Mouse (Mus musculus) mesoderm, embryonic 11.5 days (tissue): ENCODE measurements around the gene Tet2.
"Not testable (repeated sequence)": the region's sequence is repeated elsewhere in the genome, so short reads cannot be mapped to it uniquely, and the experiment has no call there.

Source experiments
- DNase-seq: peaks from one replicate; pipeline ENCODE4 v3.0.0-alpha.2; 2012; ENCODE audit warnings: low read depth, low spot score

Gene Tet2

GRCm38 (mm10) chr3:133544551-133545303 is at the start of gene Tet2:
Gene Tet2 (minus strand): TSS chr3:133545139.
- peak; percentile 68 for DNase-seq

DNA sequence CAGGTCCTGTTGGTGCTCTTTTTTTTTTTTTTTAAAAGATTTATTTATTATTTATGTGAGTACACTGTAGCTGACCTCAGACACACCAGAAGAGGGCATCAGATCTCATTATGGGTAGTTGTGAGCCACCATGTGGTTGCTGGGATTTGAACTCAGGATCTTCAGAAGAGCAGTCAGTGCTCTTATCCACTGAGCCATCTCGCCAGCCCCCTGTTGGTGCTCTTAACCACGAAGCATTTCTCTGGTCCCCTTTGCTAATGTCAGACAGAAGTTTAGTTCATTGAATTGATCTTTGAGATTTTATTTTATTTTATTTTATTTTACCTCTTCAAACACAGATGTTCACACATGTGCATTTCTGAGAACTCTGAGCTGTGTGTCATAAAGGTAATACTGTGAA is 48.1 kb upstream of the Tet2 start:
- not testable (repeated sequence) for DNase-seq

DNA sequence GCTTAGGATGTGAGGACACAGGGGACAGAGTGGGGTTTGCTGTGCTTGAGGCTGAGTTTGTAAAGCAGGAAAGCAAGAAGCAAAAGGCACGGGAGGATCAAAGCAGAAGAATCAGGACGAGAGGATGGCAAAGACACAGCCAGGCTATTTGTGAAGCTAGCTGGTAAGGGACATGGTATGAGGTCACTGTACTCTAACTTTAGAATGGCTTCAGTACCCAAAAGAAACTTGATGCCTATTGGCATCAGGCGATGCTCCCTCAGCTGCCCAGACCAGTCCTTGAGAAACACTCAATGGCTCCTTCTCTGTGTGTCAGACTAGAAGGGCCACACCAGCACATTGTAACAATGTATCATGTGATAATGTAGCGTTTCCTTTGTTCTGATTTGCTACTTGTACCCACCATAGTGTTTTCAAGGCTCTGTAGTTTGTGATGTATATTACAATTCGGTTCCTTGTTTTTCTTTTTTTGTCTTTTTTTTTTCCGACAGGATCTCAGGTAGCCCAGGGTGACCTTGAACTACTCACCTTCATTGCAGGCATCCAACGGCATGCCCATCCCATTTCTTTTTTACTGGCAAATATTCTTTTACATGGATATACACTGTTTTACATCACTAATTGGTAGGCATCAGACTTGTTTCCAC is 45.7 kb upstream of the Tet2 start:
- DNase-seq, result no peak

DNA sequence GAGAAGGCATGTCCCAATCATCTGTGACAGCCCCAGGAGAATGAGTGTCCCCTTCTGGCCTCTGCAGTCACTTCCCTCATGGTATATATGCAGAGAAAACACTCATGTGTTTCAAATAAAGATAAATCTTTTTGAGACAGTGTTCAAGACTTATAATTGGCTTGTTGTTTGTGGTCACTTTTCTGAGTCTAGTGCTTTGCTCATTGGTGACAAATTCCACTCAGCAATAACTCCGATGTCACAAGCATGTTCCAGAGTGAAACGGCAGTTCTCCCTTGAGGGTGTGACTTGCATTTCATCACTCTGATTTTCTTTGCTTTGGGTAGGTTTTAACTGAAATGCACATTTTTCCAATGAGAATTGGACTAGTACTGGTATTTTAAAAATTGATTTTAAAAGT is 40.1 kb upstream of the Tet2 start:
- no peak for DNase-seq

DNA sequence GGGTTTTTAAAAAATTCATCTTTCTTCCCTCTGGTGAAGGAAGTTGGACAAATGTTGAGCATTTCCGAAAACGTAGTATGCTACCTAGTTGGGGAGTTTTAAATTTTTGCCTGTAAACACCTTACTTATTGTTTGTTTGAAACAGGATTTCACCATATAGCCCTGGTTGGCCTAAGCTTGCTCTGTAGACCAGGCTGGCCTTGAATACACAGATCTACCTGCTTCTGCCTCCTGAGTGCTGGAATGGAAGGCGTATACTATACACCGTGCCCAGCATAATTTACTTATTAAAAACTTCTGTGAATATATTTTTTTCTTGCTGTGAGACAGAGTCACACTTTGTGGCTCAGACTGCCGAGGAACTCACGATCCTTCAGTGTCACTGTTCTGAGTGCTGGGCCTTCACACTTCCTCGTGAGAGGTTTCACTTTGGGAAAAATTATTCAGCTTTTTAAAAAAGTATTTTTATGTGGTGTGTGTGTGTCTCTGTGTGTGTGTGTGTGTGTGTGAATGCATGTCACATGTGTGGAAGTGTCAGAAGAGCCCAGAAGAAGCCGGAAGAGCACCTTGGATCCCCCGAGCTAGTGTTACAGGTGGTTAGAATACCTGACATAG is 38.6 kb upstream of the Tet2 start:
- DNase-seq, result no peak

DNA sequence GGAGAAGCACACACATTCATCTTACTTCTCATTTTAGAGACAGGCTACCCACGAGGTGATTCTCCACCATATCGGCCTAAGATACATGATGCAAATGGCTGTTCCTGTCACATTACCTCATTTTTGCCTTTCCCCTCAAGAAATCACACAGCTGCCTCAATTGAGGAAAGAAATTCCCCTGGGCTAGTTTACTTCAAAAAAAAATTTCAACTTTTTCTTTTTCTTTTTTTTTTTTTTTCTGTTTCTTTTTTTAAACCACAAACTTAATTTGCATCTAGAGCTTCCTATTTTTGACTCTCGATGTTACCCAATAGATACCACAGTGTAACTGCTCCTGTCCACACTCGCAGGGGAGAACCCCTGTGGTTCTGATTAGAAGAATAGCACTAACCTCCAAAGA is 38.0 kb upstream of the Tet2 start:
- DNase-seq, result no peak

DNA sequence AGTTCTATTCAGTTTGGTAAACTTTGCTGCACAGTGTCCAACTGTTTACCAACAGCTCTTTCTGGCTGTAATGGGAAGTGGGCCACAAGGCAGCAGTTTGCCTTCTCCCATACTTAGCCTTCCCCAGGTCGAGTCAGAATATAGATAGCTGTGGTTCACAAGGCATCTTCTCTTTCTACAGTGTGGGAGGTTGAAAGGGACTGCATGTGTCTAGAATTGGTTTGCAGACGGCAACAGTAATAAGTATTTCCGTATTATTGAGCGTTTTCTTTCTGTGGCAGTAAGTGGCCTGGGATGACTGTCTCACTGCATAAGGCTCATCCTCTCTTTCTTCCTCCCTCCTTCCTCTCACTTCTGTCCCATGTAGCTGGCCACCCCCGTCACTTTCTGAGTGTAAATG is 37.2 kb upstream of the Tet2 start:
- no peak for DNase-seq

DNA sequence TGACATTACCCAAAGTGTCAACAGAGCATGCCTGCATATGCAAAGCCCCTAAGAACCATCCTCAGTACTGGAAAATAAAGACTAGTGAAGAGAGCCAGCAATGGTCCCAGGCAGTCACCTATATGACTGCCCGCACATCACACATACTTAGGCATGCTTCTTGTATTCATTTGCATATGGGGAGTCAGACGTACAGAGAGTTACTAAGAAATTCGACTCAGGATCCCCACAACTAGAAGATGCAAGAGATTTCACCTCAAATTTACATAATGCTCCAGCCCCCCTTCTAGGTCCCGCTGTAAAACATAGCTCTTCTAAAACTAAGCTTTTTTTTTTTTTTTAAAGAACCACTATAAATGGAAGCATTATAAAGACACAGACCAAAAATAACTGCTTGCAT is 36.6 kb upstream of the Tet2 start:
- no peak for DNase-seq

DNA sequence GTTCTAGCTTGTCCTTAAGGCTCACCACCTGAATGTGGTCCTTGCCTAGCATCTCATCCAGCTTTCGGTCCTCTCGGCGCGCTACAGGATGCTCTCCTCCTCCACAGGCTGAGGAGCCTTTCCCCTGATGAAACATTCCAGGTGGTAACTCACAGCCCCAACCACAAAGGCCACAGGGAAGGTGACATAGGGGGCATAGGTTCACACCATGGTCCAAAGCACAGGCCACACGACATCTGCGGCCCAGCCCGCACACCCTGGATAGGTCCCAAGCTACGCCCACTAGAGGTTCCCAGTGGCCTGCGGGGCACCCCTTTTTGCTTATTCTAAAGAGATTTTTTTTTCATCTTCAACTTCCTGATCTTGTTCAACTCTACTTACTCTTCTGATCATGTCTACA is 34.7 kb upstream of the Tet2 start:
- DNase-seq, result no peak

- DNase-seq, result no peak
These were observed 34.2 kb upstream of the Tet2 start for GRCm38 (mm10) chr3:133579140-133579539.

DNA sequence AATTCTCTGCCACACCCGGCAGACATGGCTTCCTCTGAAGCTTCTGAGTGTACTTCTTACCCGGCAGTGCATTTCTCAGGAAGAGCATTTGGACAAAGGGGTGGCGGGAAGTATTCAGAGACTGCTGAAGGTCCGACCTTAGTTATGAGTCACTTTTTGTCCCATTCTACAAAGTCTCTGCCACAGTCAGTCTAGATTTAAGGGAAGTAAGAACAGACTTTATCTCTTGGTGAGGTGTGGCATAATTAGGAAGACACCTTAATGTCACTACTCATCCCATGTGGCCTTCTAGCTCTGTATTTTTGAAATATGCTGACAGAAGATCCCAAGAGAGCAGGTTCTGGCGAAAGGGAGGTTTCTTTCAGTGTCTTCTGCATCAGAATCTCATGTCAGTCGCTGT is 30.0 kb upstream of the Tet2 start:
- DNase-seq, result no peak

GRCm38 (mm10) chr3:133571961-133572360 is 27.0 kb upstream of the Tet2 start:
- no peak for DNase-seq

DNA sequence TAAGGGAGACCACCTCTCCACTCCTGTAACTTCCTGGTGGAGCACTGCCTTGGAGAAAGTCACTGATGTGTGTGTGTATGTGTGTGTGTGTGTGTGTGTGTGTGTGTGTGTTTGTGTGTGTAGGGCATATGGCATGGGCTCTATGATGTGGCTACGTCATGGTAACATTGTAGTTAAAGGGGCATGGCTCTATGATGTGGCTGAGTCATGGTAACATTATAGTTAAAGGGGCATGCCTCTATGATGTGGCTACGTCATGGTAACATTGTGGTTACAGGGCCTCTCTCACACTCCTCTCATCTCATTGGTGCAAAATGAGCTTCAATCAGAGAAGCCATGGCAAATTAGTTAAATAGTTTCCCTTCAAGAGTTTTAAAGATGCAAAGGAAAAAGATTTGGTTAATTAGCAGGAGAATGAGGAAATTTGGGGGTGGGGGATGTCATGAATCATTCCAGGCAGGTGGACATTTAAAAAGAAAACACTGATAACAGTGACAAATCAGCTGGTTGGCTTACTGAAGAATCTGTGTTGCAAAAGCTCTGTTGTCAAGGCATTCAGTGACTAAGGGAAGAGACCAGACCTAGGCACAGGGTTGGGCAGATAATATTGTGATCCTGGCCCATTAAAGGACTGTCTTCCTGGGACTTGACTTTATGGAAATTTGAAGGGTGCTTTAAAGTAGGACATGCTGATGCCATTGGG is 18.7 kb upstream of the Tet2 start:
- no peak for DNase-seq

DNA sequence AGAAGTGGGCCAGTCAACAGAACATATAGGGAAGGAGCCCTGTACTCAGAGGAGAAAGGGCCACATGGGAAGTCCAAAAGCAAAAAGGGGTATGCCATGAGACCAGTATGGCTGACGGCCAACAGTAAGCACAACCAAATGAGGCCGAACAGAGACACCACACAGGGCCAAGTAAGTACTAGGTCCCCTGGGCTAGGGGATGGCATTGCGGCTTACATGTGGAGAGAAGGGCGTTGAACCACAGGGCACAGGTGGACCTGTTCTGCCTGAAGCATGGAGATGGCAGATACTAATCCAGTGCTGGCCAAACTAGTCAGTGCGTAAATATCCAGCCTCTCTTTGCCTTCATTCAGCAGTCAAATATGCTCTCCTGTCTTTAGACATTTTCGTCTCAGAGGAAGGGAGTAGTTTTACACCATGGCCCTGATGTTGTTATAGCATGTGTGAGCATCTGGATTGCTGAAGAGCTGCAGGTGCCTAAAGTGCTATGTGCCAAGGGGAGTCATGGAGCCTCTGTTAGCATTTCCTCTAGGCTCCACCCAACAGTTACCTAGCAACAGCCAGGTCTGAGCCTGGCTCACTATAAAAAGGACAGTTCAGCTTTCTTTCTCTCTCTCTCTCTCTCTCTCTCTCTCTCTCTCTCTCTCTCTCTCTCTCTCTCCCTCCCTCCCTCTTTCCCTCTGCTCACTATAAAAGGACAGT is 14.6 kb upstream of the Tet2 start:
- no peak for DNase-seq

DNA sequence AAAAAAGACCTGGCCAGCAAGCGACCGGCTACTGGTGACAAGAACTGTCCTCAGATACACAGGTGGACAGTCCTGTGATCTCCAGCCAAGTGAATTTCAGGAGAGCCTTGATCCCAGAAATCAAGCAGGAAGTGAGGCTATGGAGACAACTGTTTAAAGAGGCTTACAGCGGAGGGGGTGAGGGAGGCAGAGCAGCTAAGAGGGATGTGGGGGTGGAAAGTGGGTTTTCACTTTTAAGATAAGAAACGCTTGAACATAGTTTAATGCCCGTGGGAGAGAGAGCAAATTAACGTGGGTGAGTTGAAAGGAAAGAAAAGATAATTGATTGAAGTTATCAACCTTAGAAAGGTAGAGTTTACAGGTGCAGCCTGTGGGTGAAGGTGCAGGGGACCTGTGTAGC is 12.7 kb upstream of the Tet2 start:
- no peak for DNase-seq

DNA sequence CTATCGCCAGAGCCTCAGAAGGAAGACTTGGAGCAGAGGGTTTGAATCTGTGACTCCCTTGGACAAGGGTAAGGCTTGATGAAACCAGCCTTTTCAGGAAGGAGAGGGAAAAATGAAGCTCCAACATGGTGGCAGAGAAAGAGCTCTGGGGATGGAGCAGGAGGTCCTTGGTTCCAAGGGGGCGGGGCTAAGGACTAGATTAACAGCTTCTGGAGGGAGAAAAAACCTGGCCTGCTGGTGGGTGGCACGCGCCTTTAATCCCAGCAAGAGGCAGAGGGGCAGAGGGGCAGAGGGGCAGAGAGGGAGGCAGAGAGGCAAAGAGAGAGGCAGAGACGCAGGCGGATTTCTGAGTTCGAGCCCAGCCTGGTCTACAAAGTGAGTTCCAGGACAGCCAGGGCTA is 12.2 kb upstream of the Tet2 start:
- DNase-seq, result no peak

DNA sequence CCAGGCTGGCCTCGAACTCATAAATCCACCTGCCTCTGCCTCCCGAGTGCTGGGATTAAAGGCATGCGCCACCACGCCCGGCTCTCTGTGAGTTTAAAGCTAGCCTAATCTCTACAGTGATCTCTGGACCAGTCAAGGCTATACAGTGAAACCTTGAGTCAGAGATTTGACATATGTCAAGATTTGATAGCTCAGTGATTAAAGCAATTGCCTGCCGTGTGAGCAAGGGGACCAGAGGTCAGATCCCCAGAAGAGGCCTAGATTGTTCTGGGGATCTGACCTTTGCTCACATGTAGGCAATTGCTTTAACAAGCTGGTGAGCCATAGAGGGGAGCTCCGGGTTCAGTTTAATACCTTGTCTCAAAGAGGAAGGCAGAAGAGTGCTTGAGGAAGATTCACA is 10.4 kb upstream of the Tet2 start:
- no peak for DNase-seq

GRCm38 (mm10) chr3:133554552-133555067 is 9.7 kb upstream of the Tet2 start:
- DNase-seq, result no peak

DNA sequence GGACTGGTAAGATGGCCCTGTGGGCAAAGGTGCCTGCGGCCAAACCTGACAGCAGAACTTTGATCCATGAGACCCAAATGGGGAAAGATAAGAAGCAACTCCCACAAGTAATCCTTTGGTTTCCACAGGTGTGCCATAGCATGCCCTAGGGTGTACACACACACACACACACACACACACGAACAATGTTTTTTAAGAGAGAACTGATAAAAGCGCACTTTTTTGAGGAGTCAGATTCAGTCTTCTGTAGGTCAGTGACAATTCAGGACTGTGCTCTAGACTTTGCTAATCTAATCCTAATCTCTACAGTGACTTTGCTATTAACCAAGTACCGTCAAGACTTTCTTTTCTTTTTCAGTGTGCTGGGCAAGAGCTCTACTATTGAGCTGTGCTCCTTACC is 9.2 kb upstream of the Tet2 start:
- no peak for DNase-seq

DNA sequence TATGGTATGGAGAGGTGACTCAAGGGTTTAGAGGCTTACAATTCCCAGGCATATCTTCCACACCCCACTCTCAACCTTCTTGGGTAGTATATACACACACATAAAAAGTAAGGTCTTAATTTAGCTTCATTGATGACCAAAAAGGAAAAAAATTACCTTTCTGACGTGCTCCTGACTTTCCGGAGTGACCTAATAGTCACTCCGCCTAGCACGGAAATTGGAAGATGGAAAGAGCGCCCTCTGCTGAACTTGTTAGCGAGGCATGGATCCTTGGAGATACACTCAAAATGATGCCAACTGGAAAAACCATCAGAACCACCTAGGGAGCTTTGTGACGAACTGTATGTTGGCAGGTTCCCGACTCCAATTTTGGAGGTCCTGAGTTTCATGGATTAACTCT is 7.0 kb upstream of the Tet2 start:
- no peak for DNase-seq

GRCm38 (mm10) chr3:133549385-133550170 is 4.6 kb upstream of the Tet2 start:
- no peak for DNase-seq
